Mouse (Mus musculus): ENCODE measurements around the gene Met.

Met gene

DNA sequence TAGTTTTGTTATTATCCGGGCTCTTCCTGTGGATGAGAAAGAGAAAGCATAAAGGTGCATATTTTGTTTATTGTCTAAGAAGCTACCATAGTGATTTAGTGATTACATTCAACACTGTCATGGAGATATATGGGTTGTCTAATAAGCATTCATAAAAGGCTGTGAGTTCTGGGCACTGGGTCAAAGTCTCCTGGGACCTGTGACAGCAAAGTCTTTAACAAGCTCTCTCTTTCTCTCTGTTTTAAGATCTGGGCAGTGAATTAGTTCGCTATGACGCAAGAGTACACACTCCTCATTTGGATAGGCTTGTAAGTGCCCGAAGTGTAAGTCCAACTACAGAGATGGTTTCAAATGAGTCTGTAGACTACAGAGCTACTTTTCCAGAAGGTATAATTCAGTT lies 85.2 kb downstream of the Met start:
- DNase-seq (ENCODE audit: low spot score in 2 of 2) = no peak

DNA sequence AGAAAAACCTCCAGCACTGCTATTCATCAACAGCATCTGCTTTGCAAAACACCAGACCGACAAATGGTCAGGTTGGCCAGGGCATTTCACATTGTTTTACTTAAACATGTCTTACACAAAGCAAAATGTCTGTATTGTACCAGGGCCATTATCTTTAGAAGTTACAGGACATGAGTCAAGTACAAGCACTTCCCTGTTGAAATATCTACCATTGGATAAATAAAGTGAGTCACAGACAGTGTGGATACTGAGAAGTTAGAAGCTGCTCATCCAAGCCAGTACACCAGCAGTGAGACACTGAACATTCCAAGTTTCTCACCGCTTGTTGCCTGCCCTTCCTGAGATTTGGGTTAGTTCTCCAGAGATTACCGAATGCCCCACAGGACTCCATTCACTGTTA lies 86.0 kb downstream of the Met start:
- no peak for DNase-seq (ENCODE audit: low spot score in 2 of 2)

DNA sequence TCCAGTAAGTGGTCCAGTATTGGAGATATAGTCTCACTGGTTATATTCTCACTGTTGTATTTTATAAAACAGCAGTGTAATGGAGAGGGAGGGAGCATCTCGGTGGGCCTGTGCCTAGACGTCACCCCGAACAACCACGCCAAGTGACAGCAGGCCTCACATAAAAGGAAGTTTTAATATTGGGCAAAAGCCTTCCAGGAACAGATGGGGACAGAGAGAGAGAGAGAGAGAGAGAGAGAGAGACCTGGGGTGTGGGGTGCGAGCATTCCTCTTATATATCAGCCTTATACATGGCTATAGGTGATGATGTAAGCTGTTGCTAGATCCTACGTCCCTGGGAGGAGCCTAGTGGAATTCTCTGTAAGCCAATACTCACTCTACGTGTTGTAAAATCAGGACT lies 90.7 kb downstream of the Met start:
- DNase-seq (ENCODE audit: low spot score in 2 of 2) = no peak

DNA sequence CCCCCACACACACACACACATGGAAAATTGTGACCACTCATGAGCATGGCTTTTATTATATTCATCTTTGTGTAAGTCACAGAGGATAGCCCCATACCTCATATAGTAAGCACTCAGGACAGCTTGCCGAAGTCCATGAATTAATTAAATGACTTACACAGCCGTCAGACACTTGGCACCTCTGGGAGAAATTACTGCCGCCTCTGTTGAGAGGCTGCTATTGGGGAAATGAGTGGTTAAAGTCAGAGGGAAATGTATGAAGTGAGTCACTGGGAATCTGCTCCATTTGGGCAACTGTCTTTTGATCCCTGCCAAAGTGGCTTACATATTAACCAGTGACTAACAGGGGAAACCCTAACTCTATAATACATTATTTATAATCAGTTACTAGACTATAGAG lies 91.2 kb downstream of the Met start:
- DNase-seq (ENCODE audit: low spot score in 2 of 2) = no peak

DNA sequence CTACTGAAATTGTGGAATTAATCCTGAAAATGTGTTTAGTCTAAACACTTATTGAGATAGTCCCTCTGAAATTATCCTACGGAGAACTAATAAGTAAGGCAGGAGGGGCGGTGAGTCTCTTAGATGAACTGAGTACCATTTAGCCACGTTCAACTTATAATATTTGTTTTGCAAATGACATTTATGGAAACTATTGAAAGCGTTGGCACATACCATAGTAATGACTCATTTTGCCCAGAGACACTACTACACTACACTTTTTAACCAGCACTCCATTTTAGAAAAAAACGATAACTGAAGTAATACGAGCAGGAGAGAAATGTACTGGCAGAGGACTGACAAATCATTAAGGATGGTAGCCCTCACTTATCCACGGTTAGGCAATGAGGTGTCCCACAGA lies 92.1 kb downstream of the Met start:
- no peak for DNase-seq (ENCODE audit: low spot score in 2 of 2)

DNA sequence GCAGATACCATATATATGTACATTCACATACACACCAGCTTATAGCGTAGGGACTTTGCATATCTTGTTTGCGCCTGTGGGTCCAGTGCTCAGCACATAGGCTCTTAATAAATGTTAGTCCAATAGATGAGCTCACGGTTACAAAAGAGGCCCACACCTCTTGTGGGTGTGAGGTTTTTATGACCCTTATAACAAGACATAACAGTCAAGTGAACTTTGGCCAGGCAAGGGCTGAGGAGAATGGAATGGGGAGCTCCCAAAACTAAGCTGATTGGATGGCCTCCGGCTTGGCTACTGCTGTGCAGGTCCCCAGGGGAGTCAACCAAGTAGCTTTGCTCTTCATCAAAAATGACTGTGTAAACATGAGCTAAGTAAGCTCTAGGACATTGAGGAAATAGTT lies 96.1 kb downstream of the Met start:
- DNase-seq (ENCODE audit: low spot score in 2 of 2) = peak in 1 of 2 experiments; percentile 55

DNA sequence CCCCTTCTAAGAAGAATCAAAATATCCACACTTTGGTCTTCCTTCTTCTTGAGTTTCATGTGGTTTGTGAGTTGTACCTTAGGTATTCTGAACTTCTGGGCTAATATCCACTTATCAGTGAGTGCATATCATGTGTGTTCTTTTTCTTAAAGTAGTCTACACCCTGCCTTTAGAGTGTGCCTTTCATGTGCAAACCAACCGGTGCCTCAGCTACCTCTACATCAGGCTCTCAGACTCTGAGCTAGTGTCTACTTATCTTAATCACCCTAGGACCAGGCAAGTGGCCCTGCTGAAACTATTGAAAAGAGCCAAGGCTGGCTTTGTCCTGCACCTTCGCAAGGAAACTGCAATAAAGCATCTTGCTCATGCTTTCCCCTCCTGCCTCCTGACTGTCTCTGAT lies 97.7 kb downstream of the Met start:
- no peak for DNase-seq (ENCODE audit: low spot score in 2 of 2)

DNA sequence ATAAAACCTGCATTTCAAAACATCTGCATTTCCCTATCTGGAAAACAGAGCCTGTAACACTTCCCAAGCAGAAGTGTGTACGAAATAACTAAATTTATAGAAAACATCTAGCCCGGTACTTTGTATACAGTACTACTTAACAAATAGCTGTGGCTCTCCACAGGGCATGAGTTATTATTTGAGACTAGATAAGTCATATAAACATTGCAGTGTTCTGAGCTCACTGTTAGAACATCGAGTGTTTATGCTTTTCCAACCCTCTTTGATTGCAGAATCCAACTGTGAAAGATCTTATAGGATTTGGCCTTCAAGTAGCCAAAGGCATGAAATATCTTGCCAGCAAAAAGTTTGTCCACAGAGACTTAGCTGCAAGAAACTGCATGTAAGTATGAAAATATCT lies 98.3 kb downstream of the Met start:
- DNase-seq (ENCODE audit: low spot score in 2 of 2) = no peak

DNA sequence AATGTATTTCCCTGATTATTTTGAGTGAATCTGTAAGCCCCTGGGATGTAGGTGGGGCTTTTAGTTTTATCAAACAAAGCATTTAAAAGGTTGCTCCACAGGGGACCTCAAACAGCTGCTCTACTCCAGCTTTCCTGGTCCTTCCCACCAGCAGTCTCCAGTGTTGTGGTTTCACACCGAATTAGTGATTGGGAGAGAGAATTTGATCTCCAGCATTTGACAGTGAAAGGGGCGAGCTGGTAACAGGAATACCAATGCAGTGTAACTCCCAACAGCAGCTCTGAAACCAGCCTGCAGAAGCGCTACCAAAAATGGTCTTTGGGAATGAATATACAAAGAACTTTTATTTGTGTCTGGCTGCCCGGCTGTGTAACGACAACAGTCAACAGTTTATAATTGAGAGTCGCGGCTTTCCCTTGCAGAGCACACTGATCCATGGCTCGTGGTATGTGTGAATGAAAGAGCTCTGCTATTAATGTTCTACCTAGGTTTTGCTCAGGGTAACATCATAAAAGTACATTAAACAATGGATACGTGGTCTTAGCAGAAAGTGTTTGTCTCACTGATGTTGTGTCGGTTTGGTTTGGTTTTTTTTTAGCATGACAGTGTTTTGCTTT lies 99.0 kb downstream of the Met start:
- DNase-seq (ENCODE audit: low spot score in 2 of 2) = no peak

DNA sequence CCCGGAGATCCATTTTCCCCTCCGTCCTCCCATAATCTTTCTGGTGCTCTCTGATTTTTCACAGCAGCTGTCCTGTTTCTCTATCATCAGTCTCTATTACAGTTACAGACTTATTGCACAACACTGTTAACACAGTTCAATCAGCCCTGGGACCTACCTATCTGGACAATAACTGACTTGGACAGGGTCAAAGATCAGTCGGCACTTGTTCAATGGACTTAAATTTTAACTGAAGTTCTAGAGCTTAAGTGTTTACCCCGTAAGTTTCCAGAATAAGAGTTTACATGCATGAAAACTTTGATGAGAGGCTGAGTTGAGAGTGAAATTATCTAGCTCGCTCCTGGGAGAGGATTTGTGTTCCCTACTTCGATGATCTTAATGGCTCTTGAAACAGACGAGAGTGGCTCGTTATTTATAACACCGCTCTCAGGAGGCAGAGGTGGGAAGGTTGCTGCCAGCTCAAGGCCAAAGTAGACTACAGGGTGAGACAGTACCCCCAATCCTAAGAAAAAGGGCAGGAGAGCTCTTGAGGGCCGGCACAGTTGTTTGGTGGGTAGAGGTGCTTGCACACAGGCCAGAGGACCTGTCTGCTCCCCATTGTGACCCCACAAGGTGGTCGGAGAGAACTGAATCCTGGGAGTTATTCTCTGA lies 105.2 kb downstream of the Met start:
- no peak for DNase-seq (ENCODE audit: low spot score in 2 of 2)

DNA sequence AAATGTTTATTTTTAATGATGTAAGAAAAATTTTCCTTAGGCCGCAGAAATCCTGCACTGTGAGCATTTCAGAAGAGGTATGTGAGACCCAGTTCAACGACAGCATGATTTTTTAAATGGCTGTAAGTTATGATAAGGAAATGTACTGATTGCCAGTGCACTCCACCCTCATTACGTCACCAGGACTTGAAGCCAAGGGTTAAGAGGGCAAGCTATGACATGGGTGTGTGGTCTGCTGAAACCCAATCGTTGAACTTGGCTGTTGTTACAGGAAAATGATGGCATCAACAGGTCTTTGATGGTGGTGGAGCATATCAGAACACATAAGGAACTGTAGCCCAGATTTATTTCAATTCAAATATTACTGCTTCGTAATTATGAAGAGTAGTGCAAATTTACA lies 109.6 kb downstream of the Met start:
- no peak for DNase-seq (ENCODE audit: low spot score in 2 of 2)

DNA sequence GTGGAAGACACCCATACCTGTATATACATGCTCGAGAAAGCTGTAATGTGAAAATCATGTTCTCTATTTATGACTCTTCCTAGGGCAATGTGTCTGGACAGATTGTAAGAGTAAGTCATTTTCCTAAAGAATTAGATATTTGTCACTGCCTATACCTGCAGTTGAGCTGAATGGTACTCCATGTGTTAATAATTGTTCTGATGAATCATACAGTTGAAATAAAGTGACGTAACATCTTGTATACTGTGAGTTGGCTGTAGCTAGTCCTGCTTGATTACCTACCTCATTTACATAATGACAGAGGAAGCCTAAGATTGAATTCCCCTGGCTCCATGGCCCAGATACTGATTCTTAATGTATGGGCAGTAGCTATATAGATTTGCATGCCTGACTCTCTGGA lies 110.1 kb downstream of the Met start:
- no peak for DNase-seq (ENCODE audit: low spot score in 2 of 2)

DNA sequence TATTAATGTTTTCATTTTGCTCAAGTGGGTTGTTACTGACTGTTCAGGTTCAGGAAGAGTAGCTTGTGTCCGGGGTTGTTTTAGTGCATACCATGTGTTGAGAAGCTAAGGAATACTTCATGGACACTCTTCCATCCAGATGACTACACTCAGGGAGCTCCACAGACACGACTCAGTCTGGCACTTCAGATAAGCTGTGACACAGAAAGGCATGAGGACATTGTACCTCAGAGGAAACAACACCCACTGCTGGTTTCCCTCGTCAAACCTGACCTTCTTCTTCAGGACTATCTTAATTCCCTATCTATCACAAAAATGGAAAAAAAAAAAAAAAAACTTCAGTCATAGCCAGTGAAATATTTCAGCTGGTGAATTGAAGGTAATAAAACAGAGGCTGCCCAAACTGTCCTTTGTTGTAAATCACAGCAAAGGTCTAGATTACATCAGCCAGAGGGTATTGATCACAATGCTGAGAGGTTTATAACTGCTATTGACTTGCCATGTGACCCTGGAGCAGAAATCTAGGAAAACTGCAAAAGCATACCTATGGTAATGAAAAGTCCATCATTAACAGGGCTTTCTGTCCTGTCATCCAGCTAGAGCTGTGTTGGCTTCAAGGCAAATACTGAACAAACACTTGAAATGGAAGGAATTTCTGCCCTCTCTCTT lies 114.6 kb downstream of the Met start:
- no peak for DNase-seq (ENCODE audit: low spot score in 2 of 2)

DNA sequence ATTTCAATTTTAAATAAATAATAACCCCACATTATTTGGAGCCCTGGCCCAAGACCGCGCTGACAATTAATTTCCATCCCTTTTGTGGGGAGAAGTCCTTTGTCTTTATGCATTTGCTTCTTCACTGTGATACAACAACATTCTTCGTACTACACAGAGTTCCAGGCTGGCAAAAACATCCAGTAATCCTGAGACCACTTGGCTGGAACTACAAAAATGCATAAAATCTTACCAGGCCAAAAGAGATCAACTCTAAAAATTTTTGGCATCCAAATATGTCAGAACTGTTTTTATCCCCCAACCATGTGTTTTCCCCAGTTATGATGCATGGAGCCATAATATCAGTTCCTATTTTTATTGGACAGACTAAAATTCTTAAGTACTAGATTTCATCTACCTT lies 116.7 kb downstream of the Met start:
- no peak for DNase-seq (ENCODE audit: low spot score in 2 of 2)

DNA sequence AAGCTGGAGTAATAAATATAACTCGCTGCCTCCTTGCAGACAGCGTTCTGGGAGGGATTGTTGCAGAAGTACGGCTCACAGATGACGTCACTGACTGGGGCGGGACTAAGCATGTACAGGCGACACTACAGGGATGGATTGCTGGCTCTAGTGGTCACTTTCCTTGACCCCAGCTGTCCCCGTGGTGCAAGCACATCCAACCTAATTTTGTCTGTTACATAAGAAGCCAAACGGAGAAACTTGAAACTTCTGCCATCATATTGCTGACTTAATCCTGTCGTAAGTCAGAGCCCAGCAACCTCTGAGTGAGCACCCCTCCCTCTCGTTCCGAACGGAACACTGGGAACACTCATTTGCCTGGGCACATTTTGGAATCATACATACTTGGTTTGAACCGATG lies 120.4 kb downstream of the Met start:
- DNase-seq (ENCODE audit: low spot score in 2 of 2) = peak; percentile 55 to 78

DNA sequence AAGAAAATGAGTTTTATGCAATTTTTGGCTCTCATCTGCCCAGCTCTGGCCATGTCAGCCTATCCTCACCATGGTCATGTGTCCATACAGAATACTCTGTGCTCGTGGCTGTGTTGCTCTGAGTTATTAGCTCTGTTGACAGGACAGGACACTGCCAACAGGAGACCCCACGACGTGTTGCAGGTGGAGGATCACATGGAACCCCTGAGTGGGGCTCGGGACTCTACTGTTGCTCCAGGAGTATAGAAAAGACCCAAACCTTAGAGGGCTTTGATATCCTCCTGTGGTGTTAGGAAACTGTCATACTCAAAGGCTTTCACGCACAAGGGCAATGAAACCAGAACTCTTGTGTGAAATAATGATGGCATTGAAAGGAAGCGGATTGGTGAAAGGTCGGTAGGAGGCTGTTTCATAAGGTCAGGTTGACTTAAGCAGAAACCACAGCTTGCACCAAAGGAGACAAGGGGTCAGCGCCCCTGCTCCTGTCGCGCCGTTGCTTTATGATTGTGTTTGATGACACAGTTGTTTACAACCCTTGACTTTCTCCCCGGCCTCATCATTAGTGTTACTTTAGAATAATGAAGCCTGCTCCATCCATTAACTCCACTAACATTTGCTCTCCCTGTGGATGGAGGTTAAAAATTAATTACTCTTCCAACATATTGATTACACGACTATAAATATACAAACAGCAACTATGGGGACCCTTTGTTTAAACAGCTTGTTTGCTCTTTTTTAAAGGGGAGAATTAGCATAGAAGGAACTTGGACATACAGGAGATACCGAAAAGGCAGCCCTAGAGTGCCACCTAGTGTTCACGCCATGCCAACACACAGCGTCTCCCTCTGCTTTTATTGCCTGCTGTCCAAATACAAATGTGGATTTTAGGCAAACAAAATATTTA lies 125.7 kb downstream of the Met start:
- DNase-seq (ENCODE audit: low spot score in 2 of 2) = peak; percentile 75 to 81

DNA sequence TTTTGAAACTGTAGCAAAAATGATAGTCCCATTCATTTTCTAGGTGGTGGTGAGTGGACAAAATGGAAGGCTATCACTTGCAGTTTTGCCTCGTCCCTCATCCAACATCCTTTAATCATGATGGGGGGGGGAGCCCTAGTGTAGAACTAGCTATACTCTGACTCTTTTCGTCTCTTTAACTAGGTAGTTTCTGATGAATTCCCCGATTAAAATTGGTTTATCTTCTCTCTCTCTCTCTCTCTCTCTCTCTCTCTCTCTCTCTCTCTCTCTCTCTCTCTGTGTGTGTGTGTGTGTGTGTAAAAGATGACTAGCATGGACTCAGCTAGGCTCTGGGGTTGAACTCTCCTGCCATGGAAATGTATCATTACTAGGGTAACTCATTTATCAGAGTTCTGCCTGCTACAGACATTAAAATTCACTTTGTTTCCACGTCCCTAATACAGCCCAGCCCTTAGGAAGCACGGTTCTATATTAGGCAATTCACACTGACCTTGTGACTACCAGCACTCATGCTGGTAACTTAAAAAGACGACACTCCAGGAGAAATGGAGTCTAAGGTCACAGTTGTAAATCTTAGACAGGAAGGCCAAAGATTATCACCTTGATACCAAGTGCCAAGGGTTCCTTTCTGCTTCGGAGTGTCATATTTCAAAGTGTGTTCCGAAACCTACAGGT lies 126.5 kb downstream of the Met start:
- no peak for DNase-seq (ENCODE audit: low spot score in 2 of 2)

DNA sequence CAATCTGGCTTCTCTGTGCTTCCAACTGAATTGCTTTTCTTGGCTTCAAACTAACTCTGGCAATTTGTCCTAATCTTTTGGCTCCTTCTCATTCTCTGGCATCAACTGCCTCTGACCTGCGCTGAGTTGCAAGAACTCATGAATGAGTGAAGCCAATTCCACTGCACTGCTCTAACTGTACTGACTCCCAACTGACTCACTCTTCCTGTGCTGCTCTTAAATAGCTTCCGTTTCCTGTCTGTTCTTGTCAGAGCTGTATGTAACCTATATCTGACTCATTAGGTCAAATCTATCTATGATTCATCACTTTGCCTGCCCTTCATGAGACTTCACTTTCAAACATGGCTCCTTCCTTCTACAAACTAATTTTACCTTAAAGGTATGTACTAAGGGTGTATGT lies 130.4 kb downstream of the Met start:
- DNase-seq (ENCODE audit: low spot score in 2 of 2) = no peak

DNA sequence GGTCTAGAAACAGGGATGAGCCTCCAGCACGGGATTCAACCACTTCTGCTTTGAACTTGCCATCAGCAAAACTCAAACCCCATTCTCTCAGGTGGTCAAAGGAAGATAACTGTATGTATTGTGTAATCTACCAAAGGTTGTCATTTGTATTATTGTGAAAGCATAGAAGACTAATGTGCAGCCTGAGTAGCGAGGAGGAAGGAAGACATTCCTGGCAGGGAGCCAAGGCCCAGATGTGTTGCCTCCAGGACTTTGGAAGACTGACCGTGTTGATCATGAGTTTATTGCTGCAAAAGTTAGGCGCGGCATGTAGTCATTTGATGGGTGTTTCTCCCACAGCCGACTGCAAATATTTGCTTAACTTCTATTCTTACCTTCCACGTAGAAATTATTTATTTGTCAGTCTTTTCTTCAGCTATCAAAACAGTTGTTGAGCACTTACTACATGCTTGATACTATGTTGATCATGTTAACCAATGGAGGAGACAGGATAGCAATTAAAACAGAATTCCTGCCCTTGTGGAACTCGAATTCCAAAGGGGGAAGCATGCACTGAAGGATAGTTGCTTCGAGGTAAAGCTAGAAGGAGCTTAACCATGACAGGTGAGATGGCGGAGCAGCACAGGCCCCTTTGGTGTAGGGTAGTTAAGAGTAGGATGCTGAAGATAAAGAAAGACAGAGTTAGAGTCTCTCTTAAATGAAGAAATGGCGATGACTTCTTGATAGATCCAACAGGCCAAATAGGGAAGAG lies 132.3 kb downstream of the Met start:
- peak; percentile 19 to 53 for DNase-seq (ENCODE audit: low spot score in 2 of 2)

DNA sequence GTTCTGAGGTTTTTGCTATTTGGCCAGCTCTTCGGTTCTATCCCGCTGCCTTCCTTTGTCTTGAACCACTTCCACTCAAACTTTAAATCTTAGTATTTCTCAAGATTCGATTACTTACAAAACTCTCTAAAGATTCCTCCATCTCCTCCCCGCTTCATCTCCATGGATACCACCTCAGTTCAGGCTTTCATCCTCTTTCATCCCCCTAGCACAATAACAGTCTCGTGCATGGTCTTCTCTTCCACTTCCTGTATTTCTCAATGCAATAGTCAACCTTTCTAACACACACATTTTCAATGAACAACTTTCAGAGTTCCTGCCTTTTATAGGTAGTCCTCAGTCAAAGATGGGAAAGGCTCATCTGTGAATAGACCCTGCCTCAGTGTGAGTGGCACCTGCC lies 135.8 kb downstream of the Met start:
- no peak for DNase-seq (ENCODE audit: low spot score in 2 of 2)

DNA sequence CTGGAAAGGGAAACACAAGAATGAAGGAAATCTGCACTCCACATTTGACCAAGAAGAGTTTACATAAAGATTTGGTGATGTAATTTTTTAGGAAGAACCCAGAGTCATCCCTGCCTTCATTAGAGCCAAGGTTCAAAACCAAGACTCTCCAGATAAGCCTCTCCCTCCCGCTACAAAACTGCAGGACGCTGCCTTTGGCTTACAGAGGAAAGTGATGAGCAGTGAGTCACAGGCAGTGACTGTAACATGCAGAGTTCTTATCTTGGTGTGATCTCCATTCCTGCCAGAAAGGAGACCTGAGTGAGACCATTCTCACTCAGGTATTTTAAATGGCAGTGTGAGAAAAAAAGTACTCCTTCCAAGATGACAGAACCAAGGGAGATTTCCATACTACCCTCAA lies 137.9 kb downstream of the Met start:
- no peak for DNase-seq (ENCODE audit: low spot score in 2 of 2)
